Mouse (Mus musculus) cerebellum, postnatal 36 days (tissue): ENCODE results near the gene Max.

Source experiments
- DNase-seq, 2 experiments: peaks; one replicate each; pipeline ENCODE4 v3.0.0; 2021 to 2022; ENCODE audit warnings: mixed read lengths in 2 of 2

Gene Max

DNA sequence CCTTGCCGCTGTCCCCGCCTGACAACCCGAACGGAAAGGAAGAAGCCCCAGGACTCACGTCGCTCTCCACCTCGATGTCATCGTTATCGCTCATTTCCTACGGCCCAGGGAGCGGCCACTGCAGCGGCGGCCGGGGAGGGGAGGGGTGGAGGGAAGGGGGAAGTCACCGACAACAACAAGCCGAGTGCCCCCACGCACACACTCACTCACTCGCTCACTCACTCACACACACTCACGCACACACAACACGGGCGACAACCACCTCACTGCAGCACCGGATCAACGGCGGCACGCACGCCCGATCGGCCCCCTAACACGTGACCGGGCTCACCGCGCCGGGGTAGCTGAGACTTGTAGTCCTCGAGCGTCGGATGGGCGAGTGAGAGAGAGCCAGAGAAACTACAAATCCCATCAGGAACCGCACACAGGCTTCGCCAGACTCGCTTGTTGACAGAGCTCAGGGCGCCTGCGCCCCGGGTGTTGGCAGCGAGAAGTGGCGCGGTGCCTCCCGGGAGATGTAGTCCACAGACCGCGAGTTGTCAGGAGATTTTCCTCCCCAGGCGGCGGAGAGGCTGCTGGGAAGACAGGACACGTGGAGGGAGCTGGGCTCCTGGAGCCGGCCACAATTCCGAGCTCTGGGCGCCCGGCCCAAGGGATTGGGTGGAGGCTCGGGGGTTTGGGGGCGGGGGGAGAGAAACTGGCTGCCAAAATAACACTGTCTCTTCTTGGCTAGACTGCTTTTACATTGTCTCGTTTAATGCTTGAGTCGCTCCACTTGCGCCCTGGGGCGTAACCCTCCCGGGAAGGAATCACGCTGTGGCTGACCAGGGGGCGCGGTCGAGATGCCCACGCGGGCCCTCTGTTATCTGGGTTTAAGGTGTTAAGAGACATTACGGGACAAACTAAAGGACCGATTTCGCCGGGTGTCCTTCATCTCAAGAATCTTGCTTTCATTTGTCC is at the start of gene Max:
Gene Max (minus strand): TSS at position 270 of the 960 bp plus-strand sequence.
- DNase-seq: peak; percentile 99 to 100

DNA sequence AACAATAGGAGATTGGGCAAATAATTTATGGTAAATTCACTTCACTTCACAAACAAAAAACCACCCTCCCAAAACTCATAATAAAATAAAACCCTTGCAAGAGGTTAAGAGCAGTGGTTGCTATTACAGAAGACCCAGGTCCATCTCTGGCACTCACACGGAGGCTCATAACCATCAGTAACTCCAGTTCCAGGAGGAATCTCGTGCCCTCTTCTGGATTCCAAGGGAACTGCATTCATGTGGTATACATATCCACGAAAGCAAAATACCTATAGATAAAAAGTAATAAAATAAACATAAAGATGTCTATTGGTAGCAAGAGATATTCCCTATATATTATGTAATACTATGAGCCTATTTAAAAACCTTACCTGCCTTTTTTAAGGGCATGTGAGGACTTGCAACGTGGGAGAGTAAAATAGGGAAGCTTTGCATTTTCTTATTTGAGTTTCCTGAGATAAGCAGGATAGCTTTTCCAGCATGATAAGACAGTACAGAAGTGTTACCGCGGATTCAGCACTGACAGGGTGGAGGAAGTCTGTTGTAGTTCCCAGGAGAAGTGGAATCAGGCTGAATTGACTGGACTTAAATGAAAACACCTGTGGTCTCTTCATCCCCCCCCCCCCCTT is 49.2 kb upstream of the Max start:
- DNase-seq: peak; percentile 25 to 45

- peak; percentile 81 for DNase-seq
These were observed 47.4 kb upstream of the Max start for GRCm38 (mm10) chr12:77009202-77010030.

DNA sequence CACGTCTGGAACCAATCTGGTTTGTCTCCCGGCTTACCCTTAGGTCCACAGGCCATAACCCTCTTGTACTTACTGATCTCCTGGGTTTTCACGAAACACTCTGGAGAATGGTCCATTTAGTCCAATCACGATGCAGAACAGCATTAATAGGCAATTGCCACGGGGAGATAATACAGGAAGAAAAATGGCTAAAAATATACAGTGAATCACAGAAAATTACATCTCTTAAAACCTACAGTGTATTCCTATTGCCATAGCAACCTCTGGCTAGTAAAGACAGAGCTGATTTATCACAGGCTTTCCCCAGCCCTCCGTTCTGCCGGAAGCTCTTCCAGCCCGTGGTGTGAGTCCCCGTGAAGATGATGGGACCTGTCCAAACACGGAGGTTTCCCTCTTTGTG is 42.9 kb upstream of the Max start:
- DNase-seq: no peak

DNA sequence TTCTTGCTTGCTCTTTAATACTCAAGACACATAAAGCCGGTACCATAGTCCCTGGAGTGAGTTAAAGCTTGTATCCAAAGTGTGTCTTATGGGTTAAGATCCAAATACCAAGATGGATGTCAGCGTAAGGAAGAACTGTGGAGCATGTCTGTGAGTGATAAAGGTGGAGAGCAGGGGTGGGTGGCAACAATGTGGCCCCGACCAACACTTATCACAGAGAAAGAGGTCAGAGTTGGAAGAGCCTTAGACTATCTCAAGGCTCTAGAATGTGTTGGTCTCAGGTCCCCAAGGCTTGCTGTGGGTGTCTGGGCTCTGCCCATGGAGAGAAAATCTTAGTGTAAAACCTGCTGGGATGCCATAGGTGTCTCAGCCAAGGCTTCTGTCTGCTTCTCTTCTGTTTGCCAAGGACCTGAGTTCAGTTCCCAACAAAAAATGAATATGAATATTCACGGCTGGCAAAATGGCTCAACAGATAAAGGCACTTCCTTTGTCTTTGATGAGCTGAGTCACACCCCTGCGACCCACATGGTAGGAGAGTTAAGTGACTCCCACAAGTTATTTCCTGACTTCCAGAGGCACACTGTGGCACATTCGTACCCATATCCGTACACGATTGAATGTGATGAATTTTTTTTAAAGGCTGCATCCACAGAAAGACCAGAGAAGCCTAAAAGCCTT is 40.7 kb upstream of the Max start:
- no peak for DNase-seq

DNA sequence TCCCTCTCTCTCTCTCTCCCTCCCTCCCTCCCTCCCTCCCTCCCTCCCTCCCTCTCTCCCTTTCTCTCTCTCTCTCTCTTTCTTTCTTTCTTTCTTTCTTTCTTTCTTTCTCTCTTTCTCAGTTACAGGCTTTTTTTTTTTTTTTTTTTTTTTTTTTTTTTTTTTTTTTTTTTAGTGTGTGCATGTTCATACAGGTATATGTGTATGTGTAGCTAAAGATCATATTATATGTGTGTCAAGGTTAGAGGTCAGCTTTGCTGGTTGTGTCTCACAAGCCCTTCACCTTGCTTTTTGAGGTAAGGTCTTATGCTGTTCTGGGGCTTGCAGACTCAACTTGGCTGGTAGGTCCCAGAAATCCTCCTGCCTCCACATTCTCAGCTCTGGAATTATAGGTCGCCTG is 39.3 kb upstream of the Max start:
- DNase-seq: no peak

- DNase-seq: peak; percentile 69 to 72
These were observed 38.8 kb upstream of the Max start for GRCm38 (mm10) chr12:77000705-77001284.

GRCm38 (mm10) chr12:77000096-77000704 is 38.2 kb upstream of the Max start:
- DNase-seq: peak; percentile 72 to 81

GRCm38 (mm10) chr12:76994766-76995165 is 32.8 kb upstream of the Max start:
- DNase-seq: no peak

DNA sequence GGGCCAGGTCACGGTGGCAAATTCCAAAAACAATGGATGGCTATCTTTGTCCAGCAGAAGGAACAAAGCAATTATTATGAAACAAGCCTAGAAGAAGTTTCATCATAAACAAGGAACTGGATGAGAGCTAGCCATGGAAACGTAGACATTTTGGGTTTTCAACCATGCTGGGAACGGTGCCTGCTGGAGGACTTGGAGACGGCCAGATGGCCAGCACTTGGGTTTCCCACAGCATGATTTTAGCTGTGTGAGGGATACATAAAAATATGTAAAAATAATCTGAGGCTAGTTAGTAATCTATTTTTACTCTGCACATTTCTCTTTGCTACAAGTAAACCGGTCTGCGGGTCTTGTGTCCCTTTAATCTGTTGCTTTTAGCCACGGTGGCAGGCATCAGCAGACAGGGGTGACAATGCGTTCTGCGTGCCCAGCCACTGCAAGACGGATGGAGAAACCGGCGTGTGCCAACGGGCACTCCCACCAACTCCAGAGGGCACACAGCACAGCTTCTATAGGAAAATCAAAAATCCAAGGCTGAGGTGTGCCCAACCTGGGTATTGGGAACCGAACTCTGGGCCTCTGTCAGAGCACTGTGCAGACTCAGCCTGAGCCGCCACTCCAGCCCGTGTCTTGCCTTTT is 31.0 kb upstream of the Max start:
- peak; percentile 76 to 79 for DNase-seq

DNA sequence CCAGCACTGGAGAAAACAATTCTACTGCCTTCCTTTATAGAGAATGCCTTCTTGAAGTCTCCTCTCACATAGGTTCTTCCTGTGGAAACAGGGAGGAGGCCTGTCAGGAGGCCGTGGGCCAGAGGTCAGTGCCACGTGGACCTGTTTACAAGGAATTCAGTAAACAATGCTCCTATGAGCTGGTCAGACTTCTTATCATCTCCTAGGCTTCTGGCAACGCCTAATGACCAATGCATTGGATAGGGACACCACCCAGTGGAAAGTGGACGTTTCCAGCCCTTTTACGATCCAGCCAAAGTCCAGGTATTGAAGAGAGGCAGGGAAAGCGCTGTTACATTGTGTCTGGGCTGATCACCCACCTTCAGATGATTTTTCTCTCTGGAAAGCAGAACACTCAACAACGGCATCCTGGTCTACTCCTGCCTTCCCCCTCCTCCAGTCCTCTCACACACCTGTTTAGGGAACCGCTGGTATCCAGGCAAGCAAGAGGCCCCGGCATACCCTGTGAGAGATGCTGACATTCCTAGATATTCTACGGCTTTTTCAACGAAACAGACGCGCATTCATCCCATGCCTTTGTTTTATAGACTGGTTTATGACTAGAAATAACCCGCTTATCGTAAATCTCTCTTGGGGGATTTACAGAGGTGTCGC is 20.9 kb upstream of the Max start:
- no peak for DNase-seq

GRCm38 (mm10) chr12:76979530-76979929 is 17.5 kb upstream of the Max start:
- DNase-seq: no peak

DNA sequence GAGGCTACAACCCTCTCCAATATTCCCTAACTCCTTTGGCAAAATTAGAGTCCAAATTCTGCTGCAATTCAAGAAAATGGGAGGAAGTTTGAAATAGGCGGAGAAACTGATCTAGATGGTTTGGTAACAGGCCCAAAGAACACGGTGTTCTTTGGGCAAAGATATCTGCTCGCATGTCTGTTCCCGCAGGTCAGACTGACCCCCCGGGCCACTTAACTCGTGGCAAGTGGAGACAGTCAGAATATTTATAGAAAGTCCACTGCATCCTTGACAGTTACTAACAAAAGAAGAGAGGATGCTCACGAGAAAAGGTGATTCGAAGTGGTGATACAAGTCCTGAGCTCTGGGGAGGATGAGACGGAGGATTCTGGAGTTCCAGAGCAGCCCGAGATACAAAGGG is 10.7 kb upstream of the Max start:
- no peak for DNase-seq

DNA sequence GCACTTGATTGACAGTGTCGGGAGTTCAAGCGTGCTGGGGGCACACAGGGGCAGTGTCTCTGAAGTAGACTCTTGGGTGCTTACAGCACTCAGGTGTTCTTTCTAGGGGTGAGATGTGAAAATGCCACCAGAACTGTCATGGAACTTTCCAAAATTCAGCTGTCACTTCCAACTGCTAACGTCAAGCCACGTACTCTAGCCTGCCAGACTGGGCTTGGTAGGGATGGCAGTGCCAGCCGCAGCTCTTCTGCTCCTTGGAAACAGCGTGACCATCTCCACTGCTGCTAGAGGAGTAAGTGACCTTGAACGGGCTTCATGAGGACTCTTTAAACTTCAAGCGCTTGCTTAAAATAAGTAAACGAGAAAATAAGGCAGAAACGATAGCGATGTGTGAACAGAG is 10.2 kb upstream of the Max start:
- no peak for DNase-seq

GRCm38 (mm10) chr12:76971642-76972221 is 9.7 kb upstream of the Max start:
- no peak for DNase-seq

- no peak for DNase-seq
These were observed 3.9 kb upstream of the Max start for GRCm38 (mm10) chr12:76965876-76966275.

- no peak for DNase-seq
These were observed 3.1 kb upstream of the Max start for GRCm38 (mm10) chr12:76965089-76965488.

- peak in 1 of 2 experiments; percentile 54 for DNase-seq
These were observed 709 bp downstream of the Max start for GRCm38 (mm10) chr12:76961052-76961931.

DNA sequence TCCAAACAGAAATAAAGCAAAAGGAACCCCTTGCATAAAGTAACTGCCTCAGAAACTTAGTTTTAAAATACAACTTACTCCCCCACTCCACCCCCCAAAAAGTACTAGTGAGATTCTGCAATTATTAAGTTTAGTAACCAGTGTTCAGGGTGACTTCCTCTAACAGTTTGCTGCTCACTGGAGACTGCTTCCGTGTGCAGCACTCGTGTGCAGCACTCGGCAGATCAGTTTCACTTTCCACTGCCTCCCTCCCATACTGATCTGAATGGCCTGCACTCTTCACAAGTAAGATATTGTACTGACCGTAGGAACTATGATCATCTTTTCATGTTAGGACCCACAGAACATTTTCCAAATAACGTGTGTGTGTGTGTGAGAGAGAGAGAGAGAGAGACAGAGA is 4.3 kb downstream of the Max start:
- DNase-seq: no peak
